Mouse (Mus musculus) lung, adult 2 months (tissue): ENCODE data around the gene Atp5g2.

Experiments used
- CTCF ChIP-seq: fragments of 200-500 bp; IDR thresholded peaks from 2 replicates; pipeline ENCODE4 v1.5.1; 2011; ENCODE audit warnings: mild to moderate bottlenecking, low read length, control low read depth; ENCODE audit not compliant: insufficient read depth
- POLR2A ChIP-seq: fragments of 200-500 bp; IDR thresholded peaks from 2 replicates; pipeline ENCODE4 v1.6.1; 2011; ENCODE audit warnings: low read depth, mild to moderate bottlenecking, control low read depth, low read length, borderline replicate concordance; ENCODE audit errors: extremely low read depth

DNA sequence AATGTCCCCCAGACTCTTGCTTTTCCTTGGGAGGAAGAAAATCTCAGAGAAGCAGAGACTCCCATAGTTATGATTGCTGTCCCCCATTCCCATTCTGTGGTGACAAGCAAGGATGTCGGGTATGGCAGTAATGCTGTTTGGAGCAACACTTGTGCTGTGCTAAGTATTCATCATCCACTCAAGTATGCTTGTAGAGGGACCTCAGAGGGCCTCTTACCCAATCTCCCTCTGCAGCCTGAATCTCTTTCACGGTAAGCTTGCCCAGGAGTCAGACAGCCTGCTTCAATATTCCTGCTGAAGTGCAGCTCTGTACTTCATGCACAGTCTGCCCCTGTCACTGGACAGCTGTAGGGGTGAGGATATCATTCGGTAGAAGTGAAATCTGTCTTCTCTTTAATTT, 24.7 kb upstream of the Atp5g2 start:
- TF ChIP-seq CTCF, result no peak
- no peak for TF ChIP-seq POLR2A
